Mouse (Mus musculus) neural tube, embryonic 11.5 days (tissue): ENCODE results near the gene Adat3. TPM values are rescaled to one million over a fixed set of nuclear protein-coding genes. Genes with fewer than 3 reads are reported as not detected.

Experiments used
- ATAC-seq: fragments of 200-750 bp; cut with Nextera tagmentation; 2 replicates; pipeline ENCODE4 v1.8.0; 2017; ENCODE audit warnings: moderate number of reproducible peaks, mild to moderate bottlenecking, moderate TSS enrichment, moderate library complexity; ENCODE audit not compliant: insufficient read depth, low FRiP score, low TSS enrichment
- DNase-seq: peaks from one replicate; pipeline ENCODE4 v3.0.0-alpha.2; 2015; ENCODE audit warnings: low spot score
- H3K27ac ChIP-seq: fragments of 300-500 bp; sonication (generic); 2 replicates; pipeline ENCODE4 v1.5.1; 2014; ENCODE audit warnings: low read depth, mild to moderate bottlenecking, low read length
- H3K27me3 ChIP-seq: fragments of 300-500 bp; sonication (generic); 2 replicates; pipeline ENCODE4 v1.6.1; 2014; ENCODE audit warnings: mild to moderate bottlenecking, low read length, mixed read lengths; ENCODE audit not compliant: control insufficient read depth, insufficient read depth
- H3K36me3 ChIP-seq: fragments of 300-500 bp; sonication (generic); 2 replicates; pipeline ENCODE4 v1.6.1; 2014; ENCODE audit warnings: mild to moderate bottlenecking, low read length, moderate library complexity, mixed read lengths; ENCODE audit not compliant: control insufficient read depth, insufficient read depth
- H3K4me1 ChIP-seq: fragments of 300-500 bp; sonication (generic); 2 replicates; pipeline ENCODE4 v1.6.1; 2014; ENCODE audit warnings: low read length, mixed read lengths; ENCODE audit not compliant: control insufficient read depth, insufficient read depth
- H3K4me2 ChIP-seq: fragments of 300-500 bp; sonication (generic); 2 replicates; pipeline ENCODE4 v1.6.1; 2014; ENCODE audit warnings: low read depth, mild to moderate bottlenecking, moderate library complexity
- H3K4me3 ChIP-seq: fragments of 300-500 bp; sonication (generic); 2 replicates; pipeline ENCODE4 v1.5.1; 2014; ENCODE audit warnings: low read depth, low read length
- H3K9ac ChIP-seq: fragments of 300-500 bp; sonication (generic); 2 replicates; pipeline ENCODE4 v1.6.1; 2014; ENCODE audit warnings: mild to moderate bottlenecking, low read length
- H3K9me3 ChIP-seq: fragments of 300-500 bp; sonication (generic); 2 replicates; pipeline ENCODE4 v1.6.1; 2016; ENCODE audit warnings: low read length; ENCODE audit not compliant: control insufficient read depth
- WGBS: fragments of 180-500 bp; shearing (Covaris S2); extraction: QIAGEN DNeasy Blood & Tissue Kit; methylation state at CpG from one replicate; pipeline ENCODE4 v1.1.7; 2014; 5-methylcytosine and 5-hydroxymethylcytosine counted together
- polyA plus RNA-seq: library from polyadenylated mRNA; unstranded; fragments of >200 nt; fragmentation: Nextera tagmentation; extraction: Ambion mirVana; gene quantifications from 2 replicates; pipeline ENCODE4 v1.2.1, GENCODE M21; 2014

Adat3 gene
- polyA plus RNA-seq, 1 experiment from 2014 or later: 8.0 TPM

- Histone ChIP-seq H3K4me1 (peaks cover 14% of the 10 kb centered on the region), H3K27ac (0 out of 2 replicates have a peak overlapping the region, but pooled peaks have one; percentile 29), H3K4me3 (peak overlapping the region; percentile 94), H3K36me3 (no peaks in the 10 kb centered on the region; the same call in 1 of the 2 replicates), H3K9ac (peak overlapping the region; percentile 35; the same call in 1 of the 2 replicates), H3K4me2 (peak overlapping the region; percentile 70), H3K27me3 (no peaks in the 10 kb centered on the region), H3K9me3 (no peaks in the 10 kb centered on the region)
- DNase-seq: no peak
- WGBS: 4% methylated on average over 9 of the region's 9 CpGs
- no peak; the same call in 1 of the 2 replicates for ATAC-seq
Observed at GRCm38 (mm10) chr10:80621690-80621939, 18.9 kb downstream of the Adat3 start.

- DNase-seq (peak; percentile 100), ATAC-seq (peak; percentile 92)
- Histone ChIP-seq H3K27me3 (no peaks in the 10 kb centered on the region), H3K4me1 (peaks cover 14% of the 10 kb centered on the region), H3K9ac (peak overlapping the region; percentile 82), H3K4me3 (peak overlapping the region; percentile 94), H3K36me3 (no peaks in the 10 kb centered on the region), H3K9me3 (no peaks in the 10 kb centered on the region), H3K4me2 (peak overlapping the region; percentile 71), H3K27ac (peak overlapping the region; percentile 91)
- WGBS: under 1% methylated on average over 64 of the region's 64 CpGs
Observed at GRCm38 (mm10) chr10:80621940-80622660, 19.4 kb downstream of the Adat3 start.

GRCm38 (mm10) chr10:80622661-80623456, 20.2 kb downstream of the Adat3 start, which contains the start of gene Csnk1g2:
Gene Csnk1g2 (plus strand): TSS chr10:80622838.
- ATAC-seq (peak; percentile 29), DNase-seq (no peak)
- no peaks in the 10 kb centered on the region for H3K27me3 ChIP-seq
- 1% methylated on average over 80 of the region's 85 CpGs for WGBS
- H3K36me3 ChIP-seq: no peaks in the 10 kb centered on the region
- peaks cover 19% of the 10 kb centered on the region for H3K4me1 ChIP-seq
- H3K4me3 ChIP-seq: peak within 1 kb of the TSS; percentile 94
- H3K4me2 ChIP-seq: peak within 1 kb of the TSS; percentile 71
- peak within 1 kb of the TSS; percentile 91 for H3K27ac ChIP-seq
- peak within 1 kb of the TSS; percentile 82 for H3K9ac ChIP-seq
- no peaks in the 10 kb centered on the region for H3K9me3 ChIP-seq

GRCm38 (mm10) chr10:80623457-80624191, 20.9 kb downstream of the Adat3 start:
- H3K4me1 ChIP-seq: peaks cover 19% of the 10 kb centered on the region
- ATAC-seq (no peak), DNase-seq (peak; percentile 69)
- no peaks in the 10 kb centered on the region for H3K36me3 ChIP-seq
- H3K4me2 ChIP-seq: peak overlapping the region; percentile 71
- peak overlapping the region; percentile 94 for H3K4me3 ChIP-seq
- H3K9me3 ChIP-seq: no peaks in the 10 kb centered on the region
- 14% methylated on average over 15 of the region's 15 CpGs for WGBS
- 0 out of 2 replicates have a peak overlapping the region, but pooled peaks have one; percentile 27 for H3K27ac ChIP-seq
- H3K27me3 ChIP-seq: no peaks in the 10 kb centered on the region
- peak overlapping the region; percentile 82 for H3K9ac ChIP-seq

- no peak overlapping the region for H3K4me3 ChIP-seq
- peaks cover 2% of the 10 kb centered on the region; the same call in 1 of the 2 replicates for H3K36me3 ChIP-seq
- no peak overlapping the region for H3K27ac ChIP-seq
- no peaks in the 10 kb centered on the region for H3K27me3 ChIP-seq
- H3K9me3 ChIP-seq: no peaks in the 10 kb centered on the region
- DNase-seq: no peak
- ATAC-seq: no peak
- no peak overlapping the region for H3K4me2 ChIP-seq
- H3K9ac ChIP-seq: no peak overlapping the region
- WGBS: 93% methylated on average over 4 of the region's 4 CpGs
- peaks cover 19% of the 10 kb centered on the region for H3K4me1 ChIP-seq
Observed at GRCm38 (mm10) chr10:80625764-80626163, 23.1 kb downstream of the Adat3 start.

- no peaks in the 10 kb centered on the region for H3K27me3 ChIP-seq
- H3K27ac ChIP-seq: no peak overlapping the region
- no peak overlapping the region for H3K9ac ChIP-seq
- H3K9me3 ChIP-seq: no peaks in the 10 kb centered on the region
- peaks cover 17% of the 10 kb centered on the region for H3K4me1 ChIP-seq
- no peak overlapping the region for H3K4me3 ChIP-seq
- DNase-seq (no peak), ATAC-seq (no peak)
- H3K36me3 ChIP-seq: peaks cover 4% of the 10 kb centered on the region; the same call in 1 of the 2 replicates
- H3K4me2 ChIP-seq: no peak overlapping the region
- WGBS: 52% methylated on average over 2 of the region's 2 CpGs
Observed at GRCm38 (mm10) chr10:80627685-80628084, 25.0 kb downstream of the Adat3 start.

- H3K27ac ChIP-seq: no peak overlapping the region
- no peaks in the 10 kb centered on the region for H3K27me3 ChIP-seq
- no peak overlapping the region for H3K4me2 ChIP-seq
- H3K9me3 ChIP-seq: no peaks in the 10 kb centered on the region
- H3K4me1 ChIP-seq: peaks cover 10% of the 10 kb centered on the region
- DNase-seq (no peak), ATAC-seq (no peak)
- 87% methylated on average over 9 of the region's 9 CpGs for WGBS
- no peak overlapping the region for H3K4me3 ChIP-seq
- H3K36me3 ChIP-seq: peaks cover 5% of the 10 kb centered on the region; the same call in 1 of the 2 replicates
- no peak overlapping the region for H3K9ac ChIP-seq
Observed at GRCm38 (mm10) chr10:80628925-80629324, 26.2 kb downstream of the Adat3 start.

- no peak overlapping the region for H3K27ac ChIP-seq
- H3K9ac ChIP-seq: no peak overlapping the region
- H3K4me2 ChIP-seq: no peak overlapping the region
- 86% methylated on average over 6 of the region's 6 CpGs for WGBS
- H3K9me3 ChIP-seq: no peaks in the 10 kb centered on the region
- no peaks in the 10 kb centered on the region for H3K4me1 ChIP-seq
- no peak for DNase-seq
- no peaks in the 10 kb centered on the region for H3K27me3 ChIP-seq
- no peak for ATAC-seq
- peaks cover 40% of the 10 kb centered on the region for H3K36me3 ChIP-seq
- no peak overlapping the region for H3K4me3 ChIP-seq
Observed at GRCm38 (mm10) chr10:80635345-80635744, 32.7 kb downstream of the Adat3 start.
